Mouse (Mus musculus) lung, postnatal 0 days (tissue): ENCODE results near the gene Nfe2l2.

ENCODE experiments used
- CTCF ChIP-seq: IDR thresholded peaks from 2 replicates; pipeline ENCODE4 v1.5.1; 2016; ENCODE audit warnings: antibody characterized with exemption, mild to moderate bottlenecking
- EP300 ChIP-seq: IDR thresholded peaks from 2 replicates; pipeline ENCODE4 v1.6.1; 2016; ENCODE audit warnings: antibody characterized with exemption, mild to moderate bottlenecking, control low read depth

- TF ChIP-seq CTCF = peak; percentile 30; the same call in 1 of the 2 replicates
- TF ChIP-seq EP300 = no peak
Measured at GRCm38 (mm10) chr2:75670446-75671336, 33.8 kb downstream of the Nfe2l2 start.
